Mouse (Mus musculus): ENCODE measurements at regions not wholly inside any gene's neighbourhood (a gene's known extent, or its start where the extent isn't known, plus 50 kb on each side); places are given as distances from the start of the nearest gene placed in this dataset.

- TF ChIP-seq POLR2A (IDR thresholded peaks at IDR 0.05; ENCODE audit: low read depth, low read length) (no peak), CTCF (conservative IDR thresholded peaks at IDR 0.05 in 1 of 2, IDR thresholded peaks at IDR 0.05 in 1 of 2; ENCODE audit: low read depth in 2 of 2, low read length in 2 of 2) (no peak), UBTF (IDR thresholded peaks at IDR 0.05; ENCODE audit: low read depth, low read length) (no peak), MYC (IDR thresholded peaks at IDR 0.05; ENCODE audit: low read depth, low read length) (no peak), POLR2AphosphoS2 (IDR thresholded peaks at IDR 0.05; ENCODE audit: low read depth, low read length) (no peak), ZMIZ1 (IDR thresholded peaks at IDR 0.05; ENCODE audit: low read depth, low read length) (no peak), JUND (conservative IDR thresholded peaks at IDR 0.05; ENCODE audit: low read depth, low read length) (no peak), CHD2 (IDR thresholded peaks at IDR 0.05; ENCODE audit: low read length) (no peak), KAT2A (IDR thresholded peaks at IDR 0.05; ENCODE audit: insufficient replicate concordance, low read length) (no peak), BHLHE40 (IDR thresholded peaks at IDR 0.05; ENCODE audit: low read depth, low read length) (no peak), SIN3A (IDR thresholded peaks at IDR 0.05; ENCODE audit: low read length) (no peak), ELF1 (IDR thresholded peaks at IDR 0.05; ENCODE audit: low read depth, low read length) (no peak), NELFE (IDR thresholded peaks at IDR 0.05; ENCODE audit: low read depth, low read length) (no peak), MEF2A (IDR thresholded peaks at IDR 0.05; ENCODE audit: borderline replicate concordance, low read depth, low read length) (no peak)
Observed at GRCm38 (mm10) chr10:12096678-12097077, 753.5 kb downstream of the Epm2a start.

All from CH12.LX (cell line).